Mouse (Mus musculus) 3T3-L1 (cell line): ENCODE measurements around the gene Rangap1.

Experiments used
- DNase-seq: peaks from one replicate; pipeline ENCODE4 v3.0.0-alpha.2; 2015; ENCODE audit warnings: low read depth, low spot score

Gene Rangap1

GRCm38 (mm10) chr15:81697175-81697574 is 48.2 kb downstream of the Rangap1 start, which contains the start of gene Chadl:
Chadl (minus strand) TSS chr15:81697287.
- no peak for DNase-seq

DNA sequence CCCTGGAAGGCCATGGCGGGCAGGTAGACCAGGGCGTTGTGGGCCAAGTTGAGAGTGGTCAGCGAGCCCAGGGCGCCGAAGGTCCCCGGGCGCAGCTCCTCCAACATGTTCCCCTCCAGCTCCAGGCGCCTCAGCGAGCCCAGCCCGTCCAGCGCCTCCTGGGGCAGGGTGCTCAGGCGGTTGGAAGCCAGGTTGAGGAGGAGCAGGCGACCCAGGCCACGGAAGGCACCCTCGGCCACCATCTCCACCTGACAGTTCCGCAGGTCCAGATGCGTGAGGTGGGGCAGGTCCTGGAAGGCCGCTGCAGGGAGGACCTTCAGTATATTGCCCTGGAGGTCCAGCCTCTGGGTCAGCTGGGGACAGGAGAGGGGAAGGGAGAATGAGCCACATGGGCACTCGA is 50.4 kb downstream of the Rangap1 start:
- no peak for DNase-seq

GRCm38 (mm10) chr15:81693967-81694881 is 51.1 kb downstream of the Rangap1 start:
- DNase-seq = no peak

- DNase-seq = no peak
Observed at GRCm38 (mm10) chr15:81693366-81693966, 51.9 kb downstream of the Rangap1 start.

- DNase-seq = no peak
Observed at GRCm38 (mm10) chr15:81680301-81680805, 65.0 kb downstream of the Rangap1 start.

GRCm38 (mm10) chr15:81676637-81677036 is 68.7 kb downstream of the Rangap1 start:
- DNase-seq = no peak

DNA sequence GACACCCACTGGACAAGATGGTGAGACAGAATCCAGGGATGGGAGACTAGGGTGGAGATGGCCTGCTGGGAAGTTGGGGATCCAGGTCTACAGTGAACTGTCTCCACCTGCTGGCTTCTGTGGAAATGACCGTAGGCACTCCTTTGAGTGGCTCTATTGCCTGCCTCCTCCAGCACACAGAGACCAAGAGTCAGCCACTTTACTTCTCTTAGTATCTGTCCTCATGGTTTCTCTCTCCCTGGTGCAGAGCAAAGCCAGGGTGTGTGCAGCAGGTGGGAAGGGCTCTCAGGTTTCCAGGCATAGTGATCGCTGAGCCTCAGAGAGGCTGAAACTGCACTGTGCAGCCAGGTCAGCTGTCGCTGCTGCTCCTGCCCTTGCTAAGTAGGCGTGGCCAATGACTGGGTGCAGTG is 75.1 kb downstream of the Rangap1 start:
- peak; percentile 80 for DNase-seq

GRCm38 (mm10) chr15:81666957-81667356 is 78.4 kb downstream of the Rangap1 start:
- no peak for DNase-seq

DNA sequence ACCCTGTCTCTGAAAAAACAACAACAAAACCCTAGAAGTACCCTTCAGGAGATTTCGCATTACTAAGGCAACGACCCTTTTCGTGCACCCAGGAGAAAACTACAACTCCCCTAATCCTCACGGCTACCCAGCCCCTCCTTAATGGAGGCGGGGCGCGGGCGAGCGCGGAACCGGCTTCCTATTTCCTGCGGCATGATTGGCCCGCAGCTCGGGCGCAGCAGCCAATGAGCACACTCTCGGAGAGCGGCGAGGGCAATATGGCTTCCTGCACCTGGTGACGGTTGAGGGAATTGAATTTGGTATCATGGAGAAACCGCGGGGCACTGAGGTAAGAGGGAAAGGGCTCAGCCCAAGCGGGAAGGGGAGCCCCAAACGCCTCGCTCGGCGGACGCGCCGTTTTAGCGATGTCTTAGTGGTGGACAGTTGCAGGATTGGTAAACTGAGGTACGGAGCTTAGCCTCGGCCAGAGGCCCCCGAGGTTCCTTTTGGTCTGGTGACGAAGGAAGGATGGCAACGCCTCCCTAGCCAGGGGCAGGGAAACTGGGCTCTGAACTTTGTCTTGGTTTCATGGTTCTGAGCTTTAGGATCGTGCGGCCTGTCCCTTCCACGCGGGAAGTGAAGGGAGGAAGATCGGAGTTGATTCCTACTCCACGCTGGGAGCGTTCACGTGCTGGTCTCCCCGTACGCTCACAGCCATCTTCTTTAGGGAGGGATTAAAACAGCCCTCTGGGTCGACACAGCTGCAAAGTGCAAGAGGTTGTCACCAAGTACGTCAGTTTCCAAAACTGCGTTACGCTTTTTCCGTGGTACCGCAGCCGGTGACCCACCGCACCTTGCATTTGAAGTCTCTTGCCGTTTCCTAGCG is 81.4 kb downstream of the Rangap1 start, which contains the start of gene L3mbtl2:
TSS of gene L3mbtl2 (plus strand) at position 193 of the 865 bp plus-strand sequence.
- DNase-seq = peak; percentile 93

GRCm38 (mm10) chr15:81663281-81663680 is 82.0 kb downstream of the Rangap1 start:
- DNase-seq = no peak

DNA sequence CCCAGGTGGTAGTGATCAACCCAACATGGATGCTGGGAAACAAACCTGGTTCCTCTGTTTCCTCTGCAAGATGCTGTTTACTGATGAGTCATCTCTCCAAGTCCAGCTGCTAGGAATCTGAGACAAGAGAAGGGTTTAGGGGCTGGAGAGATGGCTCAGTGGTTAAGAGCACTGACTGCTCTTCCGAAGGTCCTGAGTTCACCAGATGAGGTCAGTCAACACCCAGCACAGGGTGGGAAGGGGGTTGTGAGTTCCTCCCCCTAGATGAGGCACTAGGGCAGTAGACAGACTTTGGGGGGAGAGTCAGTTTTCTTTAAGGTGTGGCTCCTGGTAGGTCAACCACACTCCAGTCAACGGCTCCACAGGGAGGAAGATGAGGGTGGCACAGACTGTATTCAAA is 83.6 kb downstream of the Rangap1 start:
- peak; percentile 44 for DNase-seq
